Mouse (Mus musculus) bone marrow, adult 2 months (tissue): Measurements from ENCODE around the gene D10Wsu102e.

Experiments used
- CTCF ChIP-seq: fragments of 200-500 bp; IDR thresholded peaks from 2 replicates; pipeline ENCODE4 v1.5.1; 2011; ENCODE audit warnings: low read length, control low read depth; ENCODE audit not compliant: control insufficient read depth, insufficient read depth
- POLR2A ChIP-seq: fragments of 200-500 bp; IDR thresholded peaks from 2 replicates; pipeline ENCODE4 v1.6.1; 2011; ENCODE audit warnings: low read depth, mild to moderate bottlenecking, control low read depth, low read length, borderline replicate concordance; ENCODE audit not compliant: control insufficient read depth

GRCm38 (mm10) chr10:83341226-83341625 lies 18.8 kb upstream of the D10Wsu102e start:
- TF ChIP-seq CTCF = no peak
- no peak for TF ChIP-seq POLR2A
